Mouse (Mus musculus) cerebellum, postnatal 4 days (tissue): ENCODE results near the gene Olfr448.

Experiments
- DNase-seq, 2 experiments: peaks; one replicate each; pipeline ENCODE4 v3.0.0; 2022; ENCODE audit warnings: low spot score in 2 of 2, mixed read lengths in 1 of 2

Olfr448 gene

GRCm38 (mm10) chr6:42890141-42890540 lies at the start of gene Olfr448:
Olfr448 (plus strand) TSS chr6:42890441.
- DNase-seq: no peak

DNA sequence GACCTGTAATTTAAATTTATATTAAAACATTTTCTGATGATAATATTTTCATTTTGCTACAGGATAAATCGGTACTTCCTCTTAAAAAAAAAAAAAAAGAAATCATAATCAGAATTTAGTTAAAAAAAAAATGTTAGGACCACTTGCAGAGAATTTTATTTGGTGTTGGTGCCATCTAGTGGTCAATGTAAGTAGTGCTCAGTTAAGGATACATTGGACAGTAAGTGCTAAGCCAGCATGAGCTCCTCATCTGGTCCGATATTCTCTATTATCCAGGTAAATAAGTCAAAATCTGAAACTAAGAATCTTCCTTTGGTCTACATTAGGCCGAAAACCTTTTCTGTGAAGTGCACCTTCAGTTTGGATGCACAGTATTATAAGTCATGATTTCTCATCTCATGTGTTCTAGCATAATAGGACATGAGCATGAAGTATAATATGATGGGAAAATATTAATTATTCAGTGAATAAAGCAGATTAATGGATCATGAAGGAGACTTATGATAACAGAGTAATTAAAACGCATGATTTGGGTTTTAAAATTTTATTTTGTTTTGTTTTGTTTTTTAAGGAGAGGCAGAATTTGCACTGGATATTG lies 29.9 kb upstream of the Olfr448 start:
- DNase-seq: peak in 1 of 2 experiments; percentile 30

- DNase-seq: no peak
These were observed 20.5 kb upstream of the Olfr448 start for GRCm38 (mm10) chr6:42869695-42870094.

- no peak for DNase-seq
These were observed 13.9 kb upstream of the Olfr448 start for GRCm38 (mm10) chr6:42876323-42876722.

- DNase-seq: no peak
These were observed 10.1 kb downstream of the Olfr448 start for GRCm38 (mm10) chr6:42900345-42900744.

- no peak for DNase-seq
These were observed 18.3 kb downstream of the Olfr448 start, which contains the start of gene Olfr447 for GRCm38 (mm10) chr6:42908578-42908977. Olfr447 (plus strand) TSS chr6:42908878.

- DNase-seq: no peak
These were observed 30.8 kb downstream of the Olfr448 start, which contains the start of gene Olfr446 for GRCm38 (mm10) chr6:42921077-42921476. Olfr446 (plus strand) TSS chr6:42921377.
